ENCODE assay signal across 9 mouse cellular contexts in the genomic region with DNA sequence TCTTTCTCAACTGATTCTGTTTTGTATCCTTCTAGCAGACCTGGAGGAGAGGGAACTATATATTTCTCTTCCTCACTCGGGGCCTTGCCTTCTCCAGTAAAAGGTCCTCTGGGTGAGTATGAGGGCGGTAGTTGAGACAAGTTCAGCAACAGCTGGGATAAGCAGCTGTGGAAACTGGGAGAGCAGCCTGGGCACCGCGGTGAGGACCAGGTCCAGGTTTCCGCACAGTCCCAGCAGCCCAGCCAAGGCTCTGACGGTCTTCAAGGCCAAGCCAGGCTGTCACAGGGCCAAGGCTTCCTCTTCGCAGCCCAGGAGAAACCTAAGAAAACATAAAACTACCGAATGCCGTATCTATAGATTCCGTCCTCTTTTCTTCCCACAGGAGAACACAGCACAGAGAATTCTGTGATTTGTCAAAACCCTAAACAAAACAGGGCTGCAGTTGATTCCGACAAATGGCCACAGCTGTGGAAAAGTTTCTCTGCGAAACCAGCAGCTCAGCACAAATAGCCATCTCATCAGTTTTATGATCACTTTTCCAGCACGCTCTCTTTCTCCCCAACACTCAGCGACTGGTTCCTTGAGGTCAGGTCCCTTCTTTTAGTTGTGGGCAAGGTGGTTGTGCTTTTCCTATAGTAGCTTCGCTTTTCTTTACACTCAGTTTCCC. TPM values are rescaled to one million over a fixed set of nuclear protein-coding genes. Genes with fewer than 3 reads are reported as not detected.
DNase-seq lines count a peak whose midpoint lies in the region; ATAC-seq and TF ChIP-seq lines count a peak whose summit lies in the region.
"Had no signal": no experiment of that assay in that cellular context is flagged by ENCODE, and none has a peak within 500 bp of the region (broad histone marks: within the 10 kb centered on the region; RNA-seq: fewer than 3 reads in every experiment).

No protein-coding gene starts in this region.

- intact Hi-C loops in heart, postnatal 10 days (cut with DNase I), result no loop called here

- no peak for ATAC-seq in kidney, postnatal 0 days (replicated peaks; ENCODE audit: low FRiP score, low read depth)
- ATAC-seq in kidney, embryonic 16.5 days (ENCODE audit: low FRiP score, low TSS enrichment), result no peak

- no peak for TF ChIP-seq CTCF in kidney, postnatal 0 days (IDR thresholded peaks at IDR 0.05; ENCODE audit: low read depth)

- DNase-seq in kidney, postnatal 0 days (ENCODE audit: low spot score), result peak; percentile 33
- DNase-seq in fibroblast of lung, adult 2 months (ENCODE audit: low read depth), result peak; percentile 79
- peak; percentile 74 to 76 for DNase-seq in heart, postnatal 10 days
- peak; percentile 40 for DNase-seq in ovary, postnatal 14 days (ENCODE audit: low spot score)
- no peak for DNase-seq in layer of hippocampus, adult 18-20 months (ENCODE audit: low spot score in 2 of 2)
- DNase-seq in right cerebral cortex, adult 18-20 months, result no peak
- no peak for DNase-seq in right cerebral cortex, postnatal 4 days
- DNase-seq: cerebellum, adult 9-11 months had no signal

- H3K36me3 ChIP-seq in kidney, postnatal 0 days (ENCODE audit: insufficient read depth, low read length), result no peaks in the 10 kb centered on the region
- no peaks in the 10 kb centered on the region for H3K36me3 ChIP-seq in kidney, embryonic 16.5 days (ENCODE audit: insufficient read depth, low read length)

- H3K27me3 ChIP-seq in kidney, postnatal 0 days (ENCODE audit: insufficient read depth, low read length), result no peaks in the 10 kb centered on the region
- H3K27me3 ChIP-seq in kidney, embryonic 16.5 days (ENCODE audit: insufficient read depth, low read length), result no peaks in the 10 kb centered on the region

- no peaks in the 10 kb centered on the region for H3K9me3 ChIP-seq in kidney, postnatal 0 days (replicated peaks; ENCODE audit: low read length)
- H3K9me3 ChIP-seq in kidney, embryonic 16.5 days (ENCODE audit: low read length), result no peaks in the 10 kb centered on the region

- no peaks in the 10 kb centered on the region for H3K4me1 ChIP-seq in kidney, postnatal 0 days (replicated peaks; ENCODE audit: insufficient read depth, low read length)
- H3K4me1 ChIP-seq in kidney, embryonic 16.5 days (ENCODE audit: insufficient read depth, low read length), result no peaks in the 10 kb centered on the region

- no peak overlapping the region for H3K4me3 ChIP-seq in kidney, postnatal 0 days (replicated peaks; ENCODE audit: low read depth, low read length)
- no peak overlapping the region for H3K4me3 ChIP-seq in kidney, embryonic 16.5 days (ENCODE audit: low read length)

- no peak overlapping the region for H3K9ac ChIP-seq in kidney, postnatal 0 days (ENCODE audit: low read depth, low read length)
- H3K9ac ChIP-seq in kidney, embryonic 16.5 days (replicated peaks; ENCODE audit: low read length), result no peak overlapping the region

- H3K4me2 ChIP-seq in kidney, postnatal 0 days (ENCODE audit: low read length), result no peak overlapping the region
- H3K4me2 ChIP-seq in kidney, embryonic 16.5 days (replicated peaks; ENCODE audit: low read depth, low read length), result no peak overlapping the region

- WGBS in kidney, postnatal 0 days, result 68% methylated on average over 15 of the region's 15 CpGs
- 63% methylated on average over 15 of the region's 15 CpGs for WGBS in kidney, embryonic 16.5 days

- H3K27ac ChIP-seq in kidney, postnatal 0 days, result 0 out of 2 replicates have a peak overlapping the region, but pooled peaks have one; percentile 43
- H3K27ac ChIP-seq in kidney, embryonic 16.5 days (ENCODE audit: low read length), result no peak overlapping the region

RNA-seq across cellular contexts. Expression of a gene that starts 55.5 kb away (rescaled TPM):
- 104 and 113 TPM in 2 replicates for polyA plus RNA-seq in kidney, postnatal 0 days (2015; fragmentation: Nextera tagmentation; extraction: Ambion mirVana)
- 71.6 and 80.3 TPM in 2 replicates for polyA plus RNA-seq in kidney, embryonic 16.5 days (2015; fragmentation: Nextera tagmentation; extraction: Ambion mirVana)
- total RNA-seq in heart, postnatal 10 days (2021), result 100 to 1,000 TPM; 117 to 142 TPM
- 10 to 100 TPM; 77.4 to 88.5 TPM for total RNA-seq in layer of hippocampus, adult 18-20 months (2021)

Comparison
In these comparisons a context has a peak if more than half of its experiments do, and no peak if none do; other contexts are left out.
1. DNase-seq: peak in kidney, postnatal 0 days (single experiment), fibroblast of lung, adult 2 months (single experiment), heart, postnatal 10 days (2 of 2) and ovary, postnatal 14 days (single experiment); none in layer of hippocampus, adult 18-20 months (0 of 2), right cerebral cortex, adult 18-20 months (single experiment) and right cerebral cortex, postnatal 4 days (single experiment).